Mouse (Mus musculus) midbrain, embryonic 10.5 days (tissue): ENCODE data around the gene Ndufs3. TPM values are rescaled to one million over a fixed set of nuclear protein-coding genes. Genes with fewer than 3 reads are reported as not detected.

Experiments used
- DNase-seq: peaks from one replicate; pipeline ENCODE4 v3.0.0-alpha.2; 2017; ENCODE audit warnings: low spot score
- H3K27ac ChIP-seq: fragments of 300-500 bp; sonication (generic); replicated peaks from 2 replicates; pipeline ENCODE4 v1.5.1; 2016; ENCODE audit warnings: mild to moderate bottlenecking
- H3K27me3 ChIP-seq: fragments of 300-500 bp; sonication (generic); 2 replicates; pipeline ENCODE4 v1.6.1; 2016; ENCODE audit warnings: low read depth, mild to moderate bottlenecking; ENCODE audit not compliant: poor library complexity, severe bottlenecking
- H3K36me3 ChIP-seq: fragments of 300-500 bp; sonication (generic); 2 replicates; pipeline ENCODE4 v1.6.1; 2016; ENCODE audit warnings: mild to moderate bottlenecking, moderate library complexity
- H3K4me1 ChIP-seq: fragments of 300-500 bp; sonication (generic); 2 replicates; pipeline ENCODE4 v1.6.1; 2016
- H3K4me3 ChIP-seq: fragments of 300-500 bp; sonication (generic); 2 replicates; pipeline ENCODE4 v1.5.1; 2016; ENCODE audit warnings: mild to moderate bottlenecking, moderate library complexity
- H3K9me3 ChIP-seq: fragments of 300-500 bp; sonication (generic); replicated peaks from 2 replicates; pipeline ENCODE4 v1.6.1; 2016; ENCODE audit warnings: mild to moderate bottlenecking
- WGBS: fragments of 180-500 bp; shearing (Covaris S2); methylation state at CpG from one replicate; pipeline ENCODE4 v1.1.7; 2016; 5-methylcytosine and 5-hydroxymethylcytosine counted together
- polyA plus RNA-seq: library from polyadenylated mRNA; unstranded; fragments of >200 nt; fragmentation: Nextera tagmentation; extraction: Ambion mirVana; gene quantifications from 2 replicates; pipeline ENCODE4 v1.2.1, GENCODE M21; 2016

Ndufs3 gene
- polyA plus RNA-seq, 1 experiment from 2014 or later = 199 TPM

DNA sequence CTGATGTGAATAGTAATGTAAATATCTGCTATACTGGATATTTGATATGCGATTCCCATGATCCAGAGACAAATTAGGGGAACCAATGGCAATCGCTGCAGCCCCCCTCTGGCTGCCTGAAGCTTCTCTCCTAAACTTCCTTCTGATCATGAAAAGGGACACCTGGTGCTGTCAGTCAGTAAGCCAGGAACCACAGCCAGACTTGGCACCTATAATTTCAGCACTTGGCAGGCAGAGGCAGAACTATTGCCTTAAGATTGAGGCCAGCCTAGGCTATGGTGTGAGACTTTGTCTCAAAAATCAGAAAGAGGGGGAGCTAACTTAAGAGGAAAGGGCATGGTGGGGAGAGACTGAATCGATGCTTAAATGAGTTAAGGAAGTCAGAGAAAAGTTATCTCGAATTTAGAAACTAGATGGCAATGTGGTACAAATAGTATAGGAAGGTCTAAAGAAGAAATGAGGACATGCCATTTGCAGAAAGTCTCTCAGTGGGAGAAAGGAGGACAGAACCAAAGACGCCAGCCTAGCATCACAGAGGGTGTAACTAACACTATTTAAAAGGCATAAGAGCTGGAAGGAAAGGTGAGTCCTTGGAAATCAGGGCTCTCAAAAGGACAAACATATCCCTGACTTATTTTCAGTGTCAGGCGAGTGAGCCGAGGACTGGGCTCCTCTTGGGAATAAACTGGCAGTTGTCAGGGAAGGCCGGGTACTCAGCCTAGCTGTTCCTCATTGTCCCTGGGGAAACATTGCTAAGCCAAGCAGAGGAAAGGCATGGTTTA, 33.3 kb downstream of the Ndufs3 start:
- 76% methylated on average over 8 of the region's 8 CpGs for WGBS
- H3K27me3 ChIP-seq = no peaks in the 10 kb centered on the region
- no peaks in the 10 kb centered on the region for H3K9me3 ChIP-seq
- no peak overlapping the region for H3K4me3 ChIP-seq
- no peak for DNase-seq
- no peak overlapping the region for H3K27ac ChIP-seq
- H3K36me3 ChIP-seq = peaks cover 21% of the 10 kb centered on the region
- no peaks in the 10 kb centered on the region for H3K4me1 ChIP-seq

DNA sequence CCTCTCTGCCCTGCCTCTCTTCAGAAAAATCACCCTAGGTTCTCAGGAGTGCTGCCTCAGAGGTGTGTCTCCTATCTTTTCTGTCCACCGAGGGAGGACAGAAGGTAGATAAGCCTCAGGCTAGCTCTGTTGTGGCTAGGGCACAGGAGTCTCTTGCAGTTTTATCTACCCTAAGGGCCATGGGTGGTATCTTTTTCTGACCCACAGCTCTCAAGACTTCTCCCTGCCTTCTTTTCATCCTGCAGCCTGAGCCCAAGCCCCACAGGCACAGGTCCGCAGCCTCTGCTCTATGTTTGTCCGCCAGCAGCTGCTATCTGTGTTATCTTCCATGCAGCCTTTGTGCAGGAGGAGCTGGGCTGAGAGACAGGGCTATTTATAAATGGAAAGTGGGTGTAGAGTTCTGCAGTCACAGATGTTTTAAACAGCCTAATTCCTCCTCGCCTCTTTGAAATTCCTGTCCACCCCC, 34.5 kb downstream of the Ndufs3 start:
- Histone ChIP-seq H3K27ac (0 out of 2 replicates have a peak overlapping the region, but pooled peaks have one; percentile 9), H3K27me3 (no peaks in the 10 kb centered on the region), H3K4me1 (no peaks in the 10 kb centered on the region), H3K36me3 (peaks cover 32% of the 10 kb centered on the region), H3K4me3 (no peak overlapping the region), H3K9me3 (no peaks in the 10 kb centered on the region)
- WGBS = 66% methylated on average over 4 of the region's 4 CpGs
- no peak for DNase-seq

GRCm38 (mm10) chr2:90866524-90866923, 38.1 kb downstream of the Ndufs3 start:
- no peaks in the 10 kb centered on the region for H3K27me3 ChIP-seq
- H3K9me3 ChIP-seq = no peaks in the 10 kb centered on the region
- peak; percentile 75 for DNase-seq
- no peak overlapping the region for H3K4me3 ChIP-seq
- H3K36me3 ChIP-seq = peaks cover 68% of the 10 kb centered on the region
- WGBS = 46% methylated on average over 3 of the region's 3 CpGs
- H3K4me1 ChIP-seq = no peaks in the 10 kb centered on the region
- H3K27ac ChIP-seq = no peak overlapping the region

DNA sequence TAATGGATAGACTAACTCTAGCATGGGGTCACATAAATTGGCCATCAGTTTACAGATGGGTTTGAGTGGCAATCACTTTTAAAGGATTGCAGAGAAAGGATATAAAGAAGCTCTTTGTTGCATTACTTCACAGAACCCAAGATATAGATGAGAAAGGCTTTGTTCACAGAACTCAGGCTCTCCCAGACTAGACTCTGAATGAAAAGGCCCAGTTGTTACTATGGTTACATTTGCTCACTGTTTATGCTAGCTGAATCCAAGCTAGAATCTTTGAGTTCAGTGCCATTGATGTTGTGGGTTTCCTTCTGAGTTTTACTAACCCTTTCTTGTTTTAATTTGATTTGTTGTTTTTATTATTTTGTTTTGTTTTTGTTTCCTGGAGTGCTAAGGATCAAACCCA, 40.4 kb downstream of the Ndufs3 start:
- no peaks in the 10 kb centered on the region for H3K27me3 ChIP-seq
- H3K36me3 ChIP-seq = peaks cover 92% of the 10 kb centered on the region
- H3K4me3 ChIP-seq = no peak overlapping the region
- H3K27ac ChIP-seq = no peak overlapping the region
- no peaks in the 10 kb centered on the region for H3K4me1 ChIP-seq
- no peak for DNase-seq
- no peaks in the 10 kb centered on the region for H3K9me3 ChIP-seq

DNA sequence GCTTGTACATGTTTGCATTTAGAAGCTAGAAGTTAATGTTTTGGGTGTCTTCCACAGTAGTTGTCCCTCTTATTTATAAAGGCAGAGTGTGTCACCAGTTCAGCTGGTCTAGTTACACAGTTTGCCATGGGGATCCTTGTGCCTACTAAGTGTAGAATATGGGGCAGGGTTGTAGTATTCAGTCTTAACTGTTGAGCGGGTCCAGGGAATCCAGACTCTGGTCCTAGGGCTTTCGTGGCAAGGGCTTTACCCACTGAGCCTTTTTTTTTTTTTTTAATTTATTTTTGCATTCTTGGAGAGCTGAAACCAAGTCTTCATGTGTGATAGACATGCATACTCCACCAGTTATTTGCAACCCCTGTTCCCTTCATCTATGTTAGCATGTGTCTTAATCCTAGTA, 43.1 kb downstream of the Ndufs3 start:
- Histone ChIP-seq H3K4me1 (no peaks in the 10 kb centered on the region), H3K9me3 (no peaks in the 10 kb centered on the region), H3K36me3 (peaks cover 96% of the 10 kb centered on the region), H3K4me3 (no peak overlapping the region), H3K27ac (no peak overlapping the region), H3K27me3 (no peaks in the 10 kb centered on the region)
- WGBS = 94% methylated on average over 2 of the region's 2 CpGs
- DNase-seq = no peak

DNA sequence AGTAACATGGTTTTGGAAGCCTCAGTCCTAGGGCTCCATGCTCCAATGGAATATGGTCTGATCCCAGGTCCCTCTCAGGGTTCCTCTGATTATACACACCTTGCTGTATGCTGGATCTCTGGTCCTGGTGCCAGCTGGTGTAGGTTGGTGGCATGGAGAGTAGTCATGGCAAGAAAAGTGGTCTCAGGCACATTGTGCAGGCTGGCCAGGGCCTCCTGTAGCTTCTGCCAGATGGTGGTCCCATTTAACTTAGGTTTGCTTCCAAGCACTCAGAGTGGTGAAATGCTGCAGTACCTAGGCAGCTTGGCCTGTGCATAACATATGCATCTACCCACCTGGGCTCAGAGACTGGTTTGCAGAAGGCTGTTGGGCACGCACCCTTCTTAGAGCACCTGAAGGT, 54.2 kb downstream of the Ndufs3 start:
- 97% methylated on average over 1 of the region's 1 CpGs for WGBS
- Histone ChIP-seq H3K27ac (no peak overlapping the region), H3K4me3 (no peak overlapping the region), H3K27me3 (no peaks in the 10 kb centered on the region), H3K9me3 (no peaks in the 10 kb centered on the region), H3K36me3 (peaks cover 62% of the 10 kb centered on the region), H3K4me1 (peaks cover 24% of the 10 kb centered on the region)
- no peak for DNase-seq

DNA sequence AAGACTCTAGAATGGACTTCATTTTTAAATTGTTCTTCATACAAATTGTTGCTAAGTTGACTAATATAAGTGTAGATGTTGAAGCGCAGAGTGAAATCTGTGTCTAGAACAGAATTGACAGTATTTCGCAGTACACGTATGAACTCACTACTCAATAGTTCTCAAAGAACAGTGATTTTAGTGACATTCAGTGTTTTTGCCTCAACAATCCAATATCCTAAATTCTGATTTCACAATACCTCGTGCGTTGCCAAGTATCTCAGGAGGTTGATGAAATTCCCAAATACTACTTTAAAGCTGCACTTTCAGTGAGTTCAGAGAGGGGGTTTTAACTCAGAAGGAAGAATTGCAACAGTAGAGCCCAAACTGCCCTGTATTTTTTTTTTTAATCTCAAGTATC, 56.3 kb downstream of the Ndufs3 start:
- peak overlapping the region; percentile 78 for H3K4me3 ChIP-seq
- no peak for DNase-seq
- peaks cover 24% of the 10 kb centered on the region for H3K4me1 ChIP-seq
- peaks cover 43% of the 10 kb centered on the region for H3K36me3 ChIP-seq
- WGBS = 93% methylated on average over 5 of the region's 5 CpGs
- H3K27me3 ChIP-seq = no peaks in the 10 kb centered on the region
- H3K9me3 ChIP-seq = no peaks in the 10 kb centered on the region
- H3K27ac ChIP-seq = peak overlapping the region; percentile 95; the same call in 1 of the 2 replicates

GRCm38 (mm10) chr2:90847681-90848050, 57.0 kb downstream of the Ndufs3 start:
- Histone ChIP-seq H3K27me3 (no peaks in the 10 kb centered on the region), H3K9me3 (no peaks in the 10 kb centered on the region), H3K4me1 (peaks cover 24% of the 10 kb centered on the region), H3K36me3 (peaks cover 36% of the 10 kb centered on the region), H3K27ac (peak overlapping the region; percentile 95), H3K4me3 (peak overlapping the region; percentile 78)
- no peak for DNase-seq
- 2% methylated on average over 13 of the region's 13 CpGs for WGBS

- WGBS = under 1% methylated on average over 66 of the region's 67 CpGs
- Histone ChIP-seq H3K4me3 (peak within 1 kb of the TSS; percentile 78), H3K36me3 (peaks cover 31% of the 10 kb centered on the region), H3K9me3 (no peaks in the 10 kb centered on the region), H3K27me3 (no peaks in the 10 kb centered on the region), H3K4me1 (peaks cover 24% of the 10 kb centered on the region), H3K27ac (peak within 1 kb of the TSS; percentile 95)
- DNase-seq = peak; percentile 97
Observed at GRCm38 (mm10) chr2:90846955-90847680, 57.5 kb downstream of the Ndufs3 start, which contains the start of gene Mtch2. Gene Mtch2, plus strand, starts transcription at chr2:90847155.

DNA sequence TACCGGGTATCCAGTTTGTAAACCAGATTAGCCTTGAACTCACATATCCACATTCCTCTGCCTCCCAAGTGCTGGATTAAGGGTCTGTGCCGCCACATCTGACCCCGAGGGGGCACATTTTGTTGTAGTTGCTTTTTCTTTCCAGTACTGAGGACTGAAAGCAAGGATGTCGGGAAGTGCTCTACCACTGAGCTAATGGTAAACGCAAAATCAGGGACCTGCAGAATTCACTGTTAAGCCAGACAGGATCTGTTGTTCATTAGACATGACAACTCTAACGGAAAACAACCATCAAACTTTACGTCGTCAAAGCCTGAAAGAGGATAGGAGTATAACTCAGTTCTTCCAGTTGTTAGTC, 58.1 kb downstream of the Ndufs3 start:
- no peaks in the 10 kb centered on the region for H3K9me3 ChIP-seq
- H3K4me1 ChIP-seq = peaks cover 24% of the 10 kb centered on the region
- peak overlapping the region; percentile 78 for H3K4me3 ChIP-seq
- 3% methylated on average over 8 of the region's 8 CpGs for WGBS
- peak overlapping the region; percentile 95 for H3K27ac ChIP-seq
- no peaks in the 10 kb centered on the region for H3K27me3 ChIP-seq
- no peak for DNase-seq
- H3K36me3 ChIP-seq = peaks cover 25% of the 10 kb centered on the region

DNA sequence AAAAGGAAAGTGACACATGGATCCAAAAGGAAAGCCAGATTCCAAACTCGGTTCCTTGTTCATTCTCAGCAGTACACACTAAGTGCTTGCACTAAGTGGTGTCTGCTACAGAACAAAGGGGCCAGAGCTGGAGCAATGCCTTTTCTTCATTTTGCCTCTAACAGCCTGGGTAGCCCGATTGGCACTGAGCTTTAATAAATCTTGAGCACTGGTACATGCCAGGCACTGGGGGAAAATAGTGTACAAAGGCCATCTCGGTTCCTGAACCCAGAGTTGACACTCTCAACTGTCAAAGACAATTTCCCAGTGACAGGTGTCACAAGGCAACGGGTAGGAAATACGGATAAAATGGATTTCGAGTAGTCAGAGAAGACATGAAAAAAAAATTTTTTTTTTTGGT, 58.5 kb downstream of the Ndufs3 start:
- peak overlapping the region; percentile 95 for H3K27ac ChIP-seq
- WGBS = 56% methylated on average over 6 of the region's 6 CpGs
- DNase-seq = no peak
- no peaks in the 10 kb centered on the region for H3K9me3 ChIP-seq
- H3K36me3 ChIP-seq = peaks cover 21% of the 10 kb centered on the region
- peak overlapping the region; percentile 78 for H3K4me3 ChIP-seq
- H3K27me3 ChIP-seq = no peaks in the 10 kb centered on the region
- peaks cover 24% of the 10 kb centered on the region for H3K4me1 ChIP-seq

- 83% methylated on average over 5 of the region's 5 CpGs for WGBS
- Histone ChIP-seq H3K27me3 (no peaks in the 10 kb centered on the region), H3K4me3 (no peak overlapping the region), H3K27ac (no peak overlapping the region), H3K4me1 (peaks cover 24% of the 10 kb centered on the region), H3K36me3 (peaks cover 12% of the 10 kb centered on the region), H3K9me3 (no peaks in the 10 kb centered on the region)
- DNase-seq = no peak
Observed at GRCm38 (mm10) chr2:90845234-90845633, 59.4 kb downstream of the Ndufs3 start.
